Mouse (Mus musculus) small intestine, adult 2 months (tissue): ENCODE results near the gene Msi2. TPM values are rescaled to one million over a fixed set of nuclear protein-coding genes. Genes with fewer than 3 reads are reported as not detected.

Experiments
- H3K27ac ChIP-seq: fragments of 200-500 bp; 2 replicates; pipeline ENCODE4 v1.5.1; 2012; ENCODE audit warnings: low read depth, low read length, control low read depth, inconsistent platforms; ENCODE audit not compliant: insufficient read depth
- H3K27me3 ChIP-seq: fragments of 200-500 bp; 2 replicates; pipeline ENCODE4 v1.6.1; 2012; ENCODE audit warnings: mild to moderate bottlenecking, moderate library complexity, low read length, inconsistent platforms; ENCODE audit not compliant: control insufficient read depth, insufficient read depth
- H3K36me3 ChIP-seq: fragments of 200-500 bp; 2 replicates; pipeline ENCODE4 v1.6.1; 2012; ENCODE audit warnings: mild to moderate bottlenecking, low read length, control low read depth, inconsistent platforms; ENCODE audit not compliant: control insufficient read depth, insufficient read depth
- H3K4me1 ChIP-seq: fragments of 200-500 bp; 2 replicates; pipeline ENCODE4 v1.6.1; 2012; ENCODE audit warnings: low read length, inconsistent platforms, mixed read lengths; ENCODE audit not compliant: control insufficient read depth, insufficient read depth, insufficient read length
- H3K4me3 ChIP-seq: fragments of 200-500 bp; 2 replicates; pipeline ENCODE4 v1.5.1; 2012; ENCODE audit warnings: low read depth, mild to moderate bottlenecking, control low read depth, inconsistent platforms, low read length, moderate library complexity
- CTCF ChIP-seq: fragments of 200-500 bp; IDR thresholded peaks from 2 replicates; pipeline ENCODE4 v1.5.1; 2012; ENCODE audit warnings: low read depth, mild to moderate bottlenecking, control low read depth, inconsistent platforms, low read length, moderate library complexity, mixed read lengths; ENCODE audit not compliant: insufficient replicate concordance, insufficient read length; ENCODE audit errors: extremely low read depth
- POLR2A ChIP-seq: fragments of 200-500 bp; IDR thresholded peaks from 2 replicates; pipeline ENCODE4 v1.6.1; 2012; ENCODE audit warnings: low read depth, mild to moderate bottlenecking, control low read depth, inconsistent platforms, low read length, moderate library complexity
- WGBS: fragments of 180-500 bp; shearing (Covaris S2); methylation state at CpG from one replicate; pipeline ENCODE4 v1.1.7; 2018; 5-methylcytosine and 5-hydroxymethylcytosine counted together
- polyA plus RNA-seq: library from polyadenylated mRNA; depleted of rRNA; stranded (reverse); fragments of >200 nt; gene quantifications from 2 replicates; pipeline ENCODE4 v1.2.3, GENCODE M21; 2012

Gene Msi2
- polyA plus RNA-seq, 1 experiment = 8.8 TPM

DNA sequence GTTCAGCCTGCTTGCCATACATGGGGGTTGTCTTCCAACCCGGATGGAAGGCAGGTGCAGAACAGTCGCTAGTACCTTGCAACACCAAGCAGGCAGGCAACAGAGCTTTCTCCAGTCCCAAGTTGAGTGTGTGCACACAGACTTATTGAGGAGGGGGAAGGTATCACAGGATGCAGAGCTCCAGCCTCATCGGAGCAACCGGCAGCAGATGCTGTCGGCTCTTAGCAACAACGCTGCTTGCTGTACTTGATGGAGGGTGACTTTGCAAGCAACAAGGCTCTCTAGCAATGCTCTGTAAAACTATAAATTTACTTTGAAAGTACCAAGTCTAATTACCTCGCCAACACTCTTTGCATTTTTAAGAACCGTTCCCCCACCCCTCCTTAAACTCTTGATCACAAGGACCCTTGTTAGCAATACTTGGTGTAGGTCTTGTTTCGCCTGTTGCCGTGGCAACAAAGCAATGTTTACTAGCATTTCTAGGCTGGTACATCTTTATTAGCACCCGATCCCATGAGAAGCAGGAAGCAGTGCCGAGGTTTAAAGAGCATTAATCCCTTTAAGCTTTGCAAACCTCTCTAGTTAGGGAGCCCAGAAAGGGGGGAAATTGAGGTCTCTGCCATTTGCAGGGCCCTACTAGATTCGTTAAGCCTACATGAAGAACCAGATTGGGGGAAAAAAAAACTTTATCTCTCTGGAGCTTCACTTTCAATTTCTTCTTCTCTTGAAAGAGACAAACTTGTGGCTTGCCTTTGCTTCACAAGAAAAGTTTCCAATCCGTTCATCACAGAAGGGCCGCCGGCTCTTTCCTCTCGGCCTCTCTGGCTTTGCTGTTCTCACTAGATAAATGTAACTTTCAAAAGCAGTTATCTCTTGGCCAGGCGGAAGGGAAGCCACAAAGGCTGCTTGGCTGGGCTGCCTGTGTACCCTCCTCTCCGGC, 263.2 kb downstream of the Msi2 start:
- Histone ChIP-seq H3K4me3 (no peak overlapping the region), H3K27ac (no peak overlapping the region), H3K27me3 (no peaks in the 10 kb centered on the region), H3K36me3 (no peaks in the 10 kb centered on the region), H3K4me1 (no peaks in the 10 kb centered on the region)
- TF ChIP-seq POLR2A = no peak
- 68% methylated on average over 19 of the region's 19 CpGs for WGBS

DNA sequence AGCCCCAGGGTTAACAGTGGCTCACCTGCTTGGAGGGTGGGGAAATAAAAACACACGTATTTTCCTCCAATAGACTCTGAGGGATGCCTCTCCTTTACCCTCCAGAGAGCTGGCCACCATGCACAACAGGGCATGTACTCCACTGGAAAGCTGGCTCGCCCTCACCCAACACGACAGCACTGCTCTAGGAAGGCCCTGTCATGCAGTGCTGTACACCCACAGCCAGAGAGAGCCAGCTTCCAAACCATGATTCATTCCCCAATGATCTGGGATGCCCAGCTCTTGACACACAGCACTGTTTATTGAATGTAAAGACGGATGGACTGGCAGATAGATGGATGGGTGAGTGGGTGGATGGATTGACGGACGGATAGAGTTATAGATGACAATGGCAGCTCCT, 269.1 kb downstream of the Msi2 start:
- no peak overlapping the region for H3K27ac ChIP-seq
- 92% methylated on average over 6 of the region's 6 CpGs for WGBS
- no peak overlapping the region for H3K4me3 ChIP-seq
- no peak for TF ChIP-seq POLR2A
- TF ChIP-seq CTCF = no peak
- H3K27me3 ChIP-seq = no peaks in the 10 kb centered on the region
- H3K4me1 ChIP-seq = no peaks in the 10 kb centered on the region
- H3K36me3 ChIP-seq = no peaks in the 10 kb centered on the region

DNA sequence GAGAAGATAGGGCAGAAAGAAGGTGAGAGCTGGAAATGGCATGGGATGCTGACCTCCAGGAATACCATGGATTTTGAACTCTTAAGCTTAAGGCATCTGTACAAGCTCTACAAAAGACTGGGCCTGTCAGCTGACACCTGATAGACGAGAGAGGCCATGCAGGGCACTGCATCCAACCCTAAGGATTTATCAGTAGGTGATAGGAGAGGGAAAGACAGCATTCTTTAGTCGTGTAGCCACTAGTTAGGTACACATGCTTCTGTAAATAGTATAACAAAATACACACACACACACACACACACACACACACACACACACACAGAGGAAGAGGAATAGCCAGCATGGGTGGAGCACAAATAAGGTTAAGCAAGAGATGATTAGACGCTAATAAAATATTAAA, 269.7 kb downstream of the Msi2 start:
- Histone ChIP-seq H3K36me3 (no peaks in the 10 kb centered on the region), H3K4me1 (no peaks in the 10 kb centered on the region), H3K4me3 (no peak overlapping the region), H3K27me3 (no peaks in the 10 kb centered on the region), H3K27ac (no peak overlapping the region)
- WGBS = 37% methylated on average over 3 of the region's 3 CpGs
- TF ChIP-seq CTCF (no peak), POLR2A (no peak)

DNA sequence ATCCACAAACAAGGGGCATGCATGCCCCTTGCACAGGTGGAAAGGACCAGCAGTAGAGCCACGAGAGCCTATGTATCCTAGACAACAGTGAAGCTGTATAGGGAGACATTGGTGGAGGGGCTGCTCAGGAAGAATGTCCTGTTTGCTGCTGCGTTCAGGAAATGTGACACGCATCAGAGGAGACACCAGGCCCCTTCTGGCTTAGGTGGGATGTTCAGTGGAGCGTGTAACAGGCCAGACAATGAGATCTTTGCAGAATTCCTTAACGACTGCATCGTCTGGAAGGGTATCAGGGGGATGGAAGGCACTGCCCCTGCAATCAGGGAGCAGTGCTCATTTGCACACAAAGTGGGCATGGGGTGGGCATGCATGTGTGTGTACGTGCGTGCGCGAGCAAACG, 271.0 kb downstream of the Msi2 start:
- H3K27ac ChIP-seq = no peak overlapping the region
- WGBS = 96% methylated on average over 11 of the region's 11 CpGs
- no peaks in the 10 kb centered on the region for H3K27me3 ChIP-seq
- TF ChIP-seq POLR2A (no peak), CTCF (no peak)
- no peaks in the 10 kb centered on the region for H3K4me1 ChIP-seq
- H3K36me3 ChIP-seq = no peaks in the 10 kb centered on the region
- no peak overlapping the region for H3K4me3 ChIP-seq

DNA sequence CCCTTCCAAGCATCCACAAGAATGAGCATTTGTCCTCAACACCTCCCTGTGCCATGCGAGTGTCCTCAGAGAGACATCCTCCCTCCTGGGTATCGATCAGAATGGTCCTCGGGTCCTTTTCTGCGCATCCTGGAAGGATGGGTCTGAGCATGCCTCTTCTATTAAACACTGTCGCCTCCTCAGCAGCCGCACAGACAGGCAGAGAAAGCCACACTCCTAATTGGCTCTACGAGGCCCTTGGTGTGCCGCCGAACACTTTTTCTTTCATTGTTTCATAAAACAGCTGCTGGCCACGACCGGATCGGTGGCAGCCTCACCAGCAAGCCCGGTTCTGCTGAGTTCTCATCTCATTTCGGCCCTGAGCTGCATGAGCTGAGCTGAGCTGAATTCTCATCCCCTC, 274.4 kb downstream of the Msi2 start:
- H3K36me3 ChIP-seq = no peaks in the 10 kb centered on the region
- no peak overlapping the region for H3K27ac ChIP-seq
- no peaks in the 10 kb centered on the region for H3K4me1 ChIP-seq
- WGBS = 95% methylated on average over 14 of the region's 14 CpGs
- H3K4me3 ChIP-seq = no peak overlapping the region
- no peak for TF ChIP-seq POLR2A
- no peak for TF ChIP-seq CTCF
- H3K27me3 ChIP-seq = no peaks in the 10 kb centered on the region

DNA sequence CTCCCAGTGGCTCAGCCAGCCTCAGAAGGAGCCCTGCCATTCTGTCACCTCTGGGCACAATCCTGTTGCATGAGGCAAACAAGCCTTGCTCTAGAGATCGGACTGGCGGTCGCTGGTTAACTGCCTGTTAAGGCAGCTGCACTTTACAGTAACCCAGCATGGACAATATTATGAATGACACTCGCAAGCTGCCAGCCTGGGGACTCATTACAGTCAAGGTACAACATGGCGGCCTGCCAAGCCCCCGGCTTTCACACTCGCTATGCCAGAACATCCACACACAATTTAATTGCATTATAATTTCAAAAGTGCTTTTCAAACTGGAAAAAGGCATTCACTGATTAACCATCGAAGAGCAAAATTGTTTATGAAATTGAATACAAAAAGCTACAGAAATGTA, 275.0 kb downstream of the Msi2 start:
- 88% methylated on average over 8 of the region's 8 CpGs for WGBS
- no peak overlapping the region for H3K4me3 ChIP-seq

DNA sequence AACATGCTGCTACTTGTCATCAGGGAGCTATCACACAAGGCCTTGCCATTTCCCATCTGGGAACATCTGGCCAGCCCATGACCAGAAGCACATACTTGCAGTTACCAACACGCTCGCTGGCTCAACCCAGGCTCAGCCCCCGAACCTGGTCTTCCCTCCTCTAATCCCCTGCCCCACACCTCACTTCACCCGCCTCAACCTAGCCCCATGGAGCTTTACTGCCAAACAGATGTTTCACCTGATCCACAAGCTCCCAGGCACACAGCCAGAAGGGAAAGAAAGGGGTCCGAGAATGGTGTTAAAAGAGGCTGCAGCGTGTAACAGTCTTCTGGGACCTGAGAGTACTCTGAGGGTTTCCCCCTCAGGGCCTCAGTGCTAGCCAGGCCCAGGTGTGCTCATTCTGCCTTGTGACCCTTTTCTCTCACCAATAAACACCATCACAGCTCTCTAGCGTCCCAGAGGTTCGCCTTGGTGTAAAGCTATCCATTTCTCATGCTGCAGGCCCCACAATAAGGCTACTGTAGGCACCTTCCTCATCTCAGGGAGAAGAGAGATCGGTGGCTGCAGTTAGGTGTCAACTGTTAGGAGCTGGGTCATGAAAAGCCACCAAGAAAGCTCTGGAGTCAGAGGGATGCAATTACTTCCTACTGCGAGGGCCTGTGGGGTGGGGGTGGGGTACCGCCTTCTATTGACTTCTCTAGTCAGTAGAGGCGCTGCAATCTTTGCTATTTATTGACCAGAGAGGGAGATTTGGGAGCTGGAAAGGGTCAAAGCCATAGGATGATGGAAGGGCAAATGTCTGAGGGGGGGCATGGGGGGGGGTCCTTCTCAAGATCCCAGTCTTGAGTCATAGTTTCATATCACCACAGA, 276.2 kb downstream of the Msi2 start:
- Histone ChIP-seq H3K27ac (no peak overlapping the region), H3K4me1 (no peaks in the 10 kb centered on the region), H3K36me3 (no peaks in the 10 kb centered on the region), H3K4me3 (no peak overlapping the region), H3K27me3 (no peaks in the 10 kb centered on the region)
- TF ChIP-seq POLR2A (no peak), CTCF (no peak)
- 89% methylated on average over 12 of the region's 12 CpGs for WGBS

More for the DNA sequence above, 275.0 kb downstream of the Msi2 start:
- H3K27me3 ChIP-seq = no peaks in the 10 kb centered on the region
- H3K4me1 ChIP-seq = no peaks in the 10 kb centered on the region
- H3K27ac ChIP-seq = no peak overlapping the region
- H3K36me3 ChIP-seq = no peaks in the 10 kb centered on the region
- TF ChIP-seq CTCF (no peak), POLR2A (no peak)
